Mouse (Mus musculus) liver, adult 2 months (tissue): ENCODE measurements at regions not wholly inside any gene's neighbourhood (a gene's known extent, or its start where the extent isn't known, plus 50 kb on each side); places are given as distances from the start of the nearest gene placed in this dataset.
A peak's percentile ranks its signal among the peaks of the same experiment; 100 is the strongest.

Source experiments
- DNase-seq: peaks from one replicate; pipeline ENCODE4 v3.0.0-alpha.2; 2011; ENCODE audit warnings: low read depth, low spot score; ENCODE audit errors: extremely low read depth
- H3K27ac ChIP-seq: fragments of 200-500 bp; replicated peaks from 2 replicates; pipeline ENCODE4 v1.5.1; 2012; ENCODE audit warnings: low read depth, mild to moderate bottlenecking, control low read depth, inconsistent platforms, low read length; ENCODE audit not compliant: insufficient read depth
- H3K27me3 ChIP-seq: fragments of 200-500 bp; 2 replicates; pipeline ENCODE4 v1.6.1; 2012; ENCODE audit warnings: mild to moderate bottlenecking, moderate library complexity, low read length, inconsistent platforms; ENCODE audit not compliant: control insufficient read depth, insufficient read depth
- H3K36me3 ChIP-seq: fragments of 200-500 bp; 2 replicates; pipeline ENCODE4 v1.6.1; 2012; ENCODE audit warnings: low read length, inconsistent platforms; ENCODE audit not compliant: control insufficient read depth, insufficient read depth
- H3K4me1 ChIP-seq: fragments of 200-500 bp; 2 replicates; pipeline ENCODE4 v1.6.1; 2011; ENCODE audit warnings: low read length; ENCODE audit not compliant: control insufficient read depth, insufficient read depth
- H3K4me3 ChIP-seq: fragments of 200-500 bp; 2 replicates; pipeline ENCODE4 v1.5.1; 2011; ENCODE audit warnings: low read depth, mild to moderate bottlenecking, control low read depth, low read length, moderate library complexity; ENCODE audit not compliant: insufficient read depth
- H3K79me2 ChIP-seq: fragments of 200-500 bp; 2 replicates; pipeline ENCODE4 v1.6.1; 2012; ENCODE audit warnings: inconsistent platforms, mild to moderate bottlenecking, low read length, moderate library complexity; ENCODE audit not compliant: control insufficient read depth, insufficient read depth
- H3K9ac ChIP-seq: fragments of 200-500 bp; 2 replicates; pipeline ENCODE4 v1.6.1; 2012; ENCODE audit warnings: low read depth, mild to moderate bottlenecking, control low read depth, inconsistent platforms, low read length
- CTCF ChIP-seq: fragments of 200-500 bp; IDR thresholded peaks from 2 replicates; pipeline ENCODE4 v1.5.1; 2011; ENCODE audit warnings: low read depth, low read length, control low read depth
- POLR2A ChIP-seq: fragments of 200-500 bp; IDR thresholded peaks from 2 replicates; pipeline ENCODE4 v1.6.1; 2011; ENCODE audit warnings: low read length, control low read depth; ENCODE audit not compliant: insufficient read depth; ENCODE audit errors: extremely low read depth
- WGBS: fragments of 180-500 bp; shearing (Covaris S2); methylation state at CpG from one replicate; pipeline ENCODE4 v1.1.7; 2018; 5-methylcytosine and 5-hydroxymethylcytosine counted together

DNA sequence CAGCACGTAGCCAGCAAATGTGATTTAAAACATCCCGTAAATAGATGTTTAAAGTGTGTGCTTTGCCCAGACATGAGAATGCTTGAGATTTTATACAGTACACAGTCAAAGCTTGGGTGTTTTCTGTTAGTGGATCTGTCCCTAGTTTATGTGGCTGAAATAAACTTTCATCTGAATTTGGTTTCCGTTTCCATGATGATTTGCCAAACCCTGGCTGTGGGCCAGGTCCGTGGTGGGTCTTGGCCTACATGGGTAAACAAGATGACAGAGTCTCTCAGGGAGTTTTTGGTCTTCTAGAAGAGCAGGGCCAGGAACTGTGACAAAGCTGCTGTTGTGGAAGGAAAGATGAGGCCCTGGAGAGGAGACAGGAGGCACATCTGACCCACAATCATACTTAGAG, 91.9 kb downstream of the Lbh start:
- TF ChIP-seq CTCF, result no peak
- TF ChIP-seq POLR2A, result no peak

DNA sequence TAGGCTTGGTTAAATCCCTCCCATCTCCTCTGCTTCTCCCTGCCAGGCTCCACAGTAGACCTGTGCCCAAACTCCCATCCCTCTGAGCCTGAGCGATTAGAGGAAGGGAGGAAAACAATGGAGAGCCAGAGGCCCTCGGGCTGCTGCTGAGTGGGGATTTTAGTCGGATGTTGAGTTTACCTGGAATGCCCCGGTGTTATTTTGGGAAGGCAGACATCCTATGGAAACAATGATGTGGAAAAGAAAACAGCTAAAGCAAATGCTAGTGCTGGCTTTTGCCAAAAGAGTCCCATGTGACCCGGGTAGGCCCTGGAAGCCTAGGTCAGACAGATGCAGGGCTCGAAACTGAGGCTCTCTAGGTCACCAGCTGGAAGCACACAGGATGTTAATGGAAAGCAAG, 94.3 kb downstream of the Lbh start:
- Histone ChIP-seq H3K36me3 (no peaks in the 10 kb centered on the region), H3K9ac (no peak overlapping the region), H3K27me3 (no peaks in the 10 kb centered on the region), H3K4me1 (no peaks in the 10 kb centered on the region), H3K79me2 (no peaks in the 10 kb centered on the region), H3K4me3 (no peak overlapping the region), H3K27ac (no peak overlapping the region)
- no peak for TF ChIP-seq CTCF
- no peak for TF ChIP-seq POLR2A
- no peak for DNase-seq
- 32% methylated on average over 6 of the region's 6 CpGs for WGBS

More for the DNA sequence above, 91.9 kb downstream of the Lbh start:
- Histone ChIP-seq H3K27me3 (no peaks in the 10 kb centered on the region), H3K27ac (no peak overlapping the region; the same call in 1 of the 2 replicates), H3K36me3 (no peaks in the 10 kb centered on the region), H3K4me1 (no peaks in the 10 kb centered on the region), H3K4me3 (no peak overlapping the region), H3K9ac (no peak overlapping the region), H3K79me2 (no peaks in the 10 kb centered on the region)
- 61% methylated on average over 4 of the region's 4 CpGs for WGBS
- DNase-seq, result peak; percentile 38

DNA sequence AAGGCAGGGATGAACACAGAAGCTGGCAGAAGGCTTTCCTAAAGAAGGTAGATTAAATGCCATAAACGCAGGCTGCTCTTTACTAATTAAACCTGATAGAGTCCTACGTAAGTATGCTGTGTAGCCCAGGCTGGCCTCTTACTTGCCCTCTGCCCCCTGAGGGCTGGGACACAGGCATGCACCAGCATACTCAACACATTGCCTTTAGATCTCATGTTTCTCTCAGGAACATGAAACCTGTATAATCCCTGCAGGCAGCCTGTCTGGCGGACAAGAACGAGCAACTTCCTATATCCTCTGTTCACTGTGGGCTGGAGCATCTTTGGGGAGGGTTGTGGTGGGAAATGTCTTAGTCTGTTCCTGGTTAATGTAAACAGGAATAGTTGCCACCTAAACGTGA, 94.8 kb upstream of the Lclat1 start:
- Histone ChIP-seq H3K79me2 (no peaks in the 10 kb centered on the region), H3K36me3 (no peaks in the 10 kb centered on the region), H3K27me3 (no peaks in the 10 kb centered on the region), H3K9ac (no peak overlapping the region), H3K4me1 (no peaks in the 10 kb centered on the region), H3K27ac (no peak overlapping the region), H3K4me3 (no peak overlapping the region)
- 70% methylated on average over 5 of the region's 5 CpGs for WGBS
- TF ChIP-seq POLR2A (no peak), CTCF (no peak)
- no peak for DNase-seq

DNA sequence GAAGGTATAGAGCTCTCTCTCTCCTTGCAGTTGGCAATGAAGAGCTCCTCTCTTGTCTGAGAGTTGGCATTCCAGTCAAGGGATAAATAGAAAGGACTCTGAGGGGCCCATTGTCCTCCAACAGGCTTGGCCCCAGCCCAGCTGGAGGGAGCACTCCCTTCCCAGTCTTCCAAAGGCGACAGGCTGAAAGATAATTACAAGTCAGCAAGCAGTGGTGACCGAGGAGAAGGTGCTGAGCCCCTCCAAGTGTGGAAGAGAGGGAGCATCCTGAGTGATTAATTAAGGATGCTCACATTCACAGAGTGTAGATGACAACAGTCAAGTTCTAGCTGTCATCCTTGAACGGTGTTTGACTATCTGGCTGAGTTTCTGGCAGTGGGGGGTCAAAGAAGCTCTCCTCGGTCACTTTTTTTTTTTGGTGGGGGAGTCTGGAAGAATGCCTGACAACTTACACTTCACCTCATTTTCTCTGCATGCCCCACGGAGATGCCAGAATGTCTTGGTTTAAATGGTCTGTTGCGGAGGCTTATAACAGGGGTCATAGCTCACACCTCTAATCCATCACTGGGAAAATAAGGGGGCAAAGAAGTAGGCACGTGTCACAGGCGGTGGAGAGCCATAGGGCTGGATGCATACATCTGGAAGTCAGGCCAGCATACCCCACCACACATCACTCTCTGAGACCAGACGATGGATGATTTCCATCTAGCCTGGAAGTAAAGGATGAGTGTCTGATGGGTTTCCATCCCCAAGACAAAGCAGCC, 93.5 kb upstream of the Lclat1 start:
- no peak overlapping the region for H3K4me3 ChIP-seq
- H3K9ac ChIP-seq, result no peak overlapping the region
- 72% methylated on average over 9 of the region's 9 CpGs for WGBS
- DNase-seq, result no peak
- H3K79me2 ChIP-seq, result no peaks in the 10 kb centered on the region
- no peaks in the 10 kb centered on the region for H3K36me3 ChIP-seq
- no peak overlapping the region for H3K27ac ChIP-seq
- no peak for TF ChIP-seq POLR2A
- no peak for TF ChIP-seq CTCF
- no peaks in the 10 kb centered on the region for H3K27me3 ChIP-seq
- H3K4me1 ChIP-seq, result no peaks in the 10 kb centered on the region

DNA sequence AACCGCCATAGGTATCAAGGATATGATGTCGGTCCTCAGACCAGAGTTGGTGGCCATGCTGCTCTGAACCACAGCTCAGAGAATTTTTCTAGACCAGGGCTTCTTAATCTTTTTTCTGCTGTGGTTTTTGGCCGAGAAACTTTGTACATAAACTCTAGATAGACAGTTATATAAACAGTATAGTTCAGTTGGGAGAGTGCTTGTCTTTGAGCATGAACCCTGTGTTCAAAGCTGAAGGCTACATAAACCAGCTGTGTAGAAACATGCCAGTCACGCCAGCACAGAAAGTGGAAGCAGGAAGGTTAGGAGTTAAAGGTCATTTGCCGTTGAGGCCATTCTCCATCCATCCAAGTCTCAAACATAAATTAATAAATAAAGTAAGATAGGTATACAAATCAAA, 90.6 kb upstream of the Lclat1 start:
- no peak for TF ChIP-seq POLR2A
- TF ChIP-seq CTCF, result no peak
- Histone ChIP-seq H3K4me3 (no peak overlapping the region), H3K27me3 (no peaks in the 10 kb centered on the region), H3K79me2 (no peaks in the 10 kb centered on the region), H3K27ac (peak overlapping the region; percentile 36; the same call in 1 of the 2 replicates), H3K36me3 (no peaks in the 10 kb centered on the region), H3K9ac (no peak overlapping the region), H3K4me1 (no peaks in the 10 kb centered on the region)
- DNase-seq, result peak; percentile 30
- WGBS, result 78% methylated on average over 5 of the region's 5 CpGs

DNA sequence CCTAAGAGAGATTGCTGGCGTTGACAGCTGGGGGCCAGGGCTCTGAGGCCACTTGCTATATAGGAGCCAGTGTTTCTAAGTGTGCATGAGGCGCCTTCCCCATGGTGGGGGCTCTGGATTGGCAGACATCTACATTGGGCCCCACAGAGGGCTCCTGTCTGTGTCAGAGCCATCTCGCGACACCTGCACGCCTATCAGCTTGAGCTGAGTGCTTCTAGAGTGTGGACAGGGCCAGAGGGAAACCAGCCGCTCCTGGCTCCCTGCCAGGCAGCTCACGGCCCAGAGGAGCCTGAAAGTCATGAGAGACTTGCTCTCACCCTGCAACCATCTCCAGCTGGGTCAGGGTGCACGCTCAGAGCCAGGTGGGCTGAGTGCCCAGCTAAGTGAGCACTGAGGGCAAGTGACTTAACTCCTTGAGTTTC, 85.1 kb upstream of the Lclat1 start:
- no peaks in the 10 kb centered on the region for H3K36me3 ChIP-seq
- TF ChIP-seq CTCF (no peak), POLR2A (no peak)
- peak; percentile 80 for DNase-seq
- no peaks in the 10 kb centered on the region for H3K79me2 ChIP-seq
- no peak overlapping the region for H3K4me3 ChIP-seq
- 49% methylated on average over 8 of the region's 8 CpGs for WGBS
- peaks cover 2% of the 10 kb centered on the region; the same call in 1 of the 2 replicates for H3K4me1 ChIP-seq
- H3K9ac ChIP-seq, result no peak overlapping the region
- H3K27me3 ChIP-seq, result no peaks in the 10 kb centered on the region
- no peak overlapping the region for H3K27ac ChIP-seq
